Mouse (Mus musculus) cortical plate, adult 2 months (tissue): Measurements from ENCODE around the gene Qprt.

ENCODE experiments used
- CTCF ChIP-seq: fragments of 200-500 bp; IDR thresholded peaks from 2 replicates; pipeline ENCODE4 v1.5.1; 2011; ENCODE audit warnings: mild to moderate bottlenecking, control low read depth, low read length; ENCODE audit not compliant: insufficient read depth; ENCODE audit errors: extremely low read depth
- POLR2A ChIP-seq: fragments of 200-500 bp; IDR thresholded peaks from 2 replicates; pipeline ENCODE4 v1.6.1; 2011; ENCODE audit warnings: mild to moderate bottlenecking, low read length, control low read depth; ENCODE audit not compliant: insufficient read depth; ENCODE audit errors: extremely low read depth

DNA sequence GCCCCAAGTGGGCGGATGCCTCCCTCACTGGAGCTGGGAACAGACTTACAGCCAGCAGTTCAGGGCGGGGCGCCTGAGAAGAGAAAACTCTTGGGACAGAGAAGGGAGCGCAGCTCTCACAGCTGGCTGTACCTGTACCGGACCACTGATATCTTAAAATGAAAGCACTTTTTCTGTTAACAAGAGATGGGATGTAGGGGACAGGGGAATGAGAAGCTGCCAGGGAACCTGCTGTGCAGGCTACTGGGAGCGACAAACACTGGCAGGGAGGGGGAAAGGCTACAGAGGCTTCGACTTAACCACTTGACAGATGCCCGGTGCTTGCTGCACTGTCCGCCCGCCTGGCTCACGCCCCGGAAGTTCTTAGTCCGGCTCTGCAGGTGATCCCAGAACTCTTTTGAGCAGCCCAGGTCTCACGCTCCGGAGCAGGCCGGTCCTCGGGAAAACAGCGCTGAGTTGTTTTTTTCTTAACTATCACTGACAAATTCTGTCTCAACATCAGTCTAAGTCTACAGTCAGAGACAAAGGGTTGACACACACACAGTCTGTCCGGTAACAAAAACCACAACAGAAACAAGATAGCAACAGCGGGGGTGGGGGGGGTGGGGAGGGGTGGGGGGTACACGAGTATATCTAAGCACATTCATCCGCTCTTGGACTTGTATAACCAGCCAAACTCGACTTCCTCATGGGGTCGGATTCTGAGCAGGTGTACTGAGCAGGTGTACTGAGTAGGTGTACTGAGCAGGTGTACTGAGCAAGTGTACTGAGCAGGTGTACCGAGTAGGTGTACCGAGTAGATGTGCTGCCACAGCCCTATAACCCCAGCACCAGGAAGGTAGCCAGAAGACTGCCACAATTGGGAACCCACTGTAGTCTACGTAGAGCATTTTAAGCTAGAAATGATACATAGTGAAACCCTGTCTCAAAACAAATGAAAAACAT is 32.9 kb downstream of the Qprt start:
- TF ChIP-seq POLR2A (no peak), CTCF (no peak)
